Mouse (Mus musculus) left cerebral cortex, adult 2 months (tissue): Measurements from ENCODE around the gene Dapk2. TPM values are rescaled to one million over a fixed set of nuclear protein-coding genes. Genes with fewer than 3 reads are reported as not detected.

Experiments
- DNase-seq, 2 experiments: peaks; one replicate each; pipeline ENCODE4 v3.0.0; 2021 to 2022; ENCODE audit warnings: low spot score in 2 of 2, mixed read lengths in 1 of 2; ENCODE audit errors: extremely low spot score in 1 of 2
- H3K27ac ChIP-seq: fragments of 200-600 bp; 2 replicates; pipeline ENCODE4 v1.8.1; 2022
- H3K4me3 ChIP-seq: fragments of 200-600 bp; 2 replicates; pipeline ENCODE4 v1.8.1; 2022
- CTCF ChIP-seq: fragments of 200-600 bp; IDR thresholded peaks from 2 replicates; pipeline ENCODE4 v1.8.1; 2022; ENCODE audit warnings: antibody characterized with exemption, mild to moderate bottlenecking, moderate library complexity
- intact Hi-C: fragments of 180-260 bp; cut with DNase I; formaldehyde crosslinking; loops from one replicate; pipeline ENCODE4 v1.15.1; 2025
- total RNA-seq, 2 experiments: library from RNA; stranded (reverse); gene quantifications; 2 replicates each; pipeline ENCODE4 v1.2.3; 2021

The Dapk2 gene
- total RNA-seq, 2 experiments from 2014 or later: 2.6 to 2.8 TPM

DNA sequence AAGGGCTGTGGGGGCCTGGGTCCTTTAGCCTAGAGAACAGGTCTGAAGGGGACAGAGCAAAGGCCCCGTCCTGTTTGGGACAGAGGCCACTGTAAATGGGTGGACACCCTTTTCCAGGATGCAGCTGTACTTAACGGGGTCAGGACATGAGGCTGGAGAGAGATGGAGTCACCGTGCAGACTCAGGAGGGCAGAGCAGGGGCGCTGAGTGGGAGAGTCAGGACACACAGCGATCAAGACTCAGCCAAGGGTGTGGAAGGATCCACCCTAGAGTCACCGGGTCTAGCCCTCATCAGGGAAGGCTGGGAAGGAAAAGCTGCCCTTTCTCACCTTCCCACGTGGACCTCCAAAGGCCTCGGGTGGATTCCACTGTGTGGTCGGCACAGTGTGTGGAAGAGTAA lies 6.0 kb upstream of the Dapk2 start:
- TF ChIP-seq CTCF: no peak
- no peak for DNase-seq
- Histone ChIP-seq H3K27ac (no peak overlapping the region), H3K4me3 (no peak overlapping the region)
- intact Hi-C loops: no loop called here

DNA sequence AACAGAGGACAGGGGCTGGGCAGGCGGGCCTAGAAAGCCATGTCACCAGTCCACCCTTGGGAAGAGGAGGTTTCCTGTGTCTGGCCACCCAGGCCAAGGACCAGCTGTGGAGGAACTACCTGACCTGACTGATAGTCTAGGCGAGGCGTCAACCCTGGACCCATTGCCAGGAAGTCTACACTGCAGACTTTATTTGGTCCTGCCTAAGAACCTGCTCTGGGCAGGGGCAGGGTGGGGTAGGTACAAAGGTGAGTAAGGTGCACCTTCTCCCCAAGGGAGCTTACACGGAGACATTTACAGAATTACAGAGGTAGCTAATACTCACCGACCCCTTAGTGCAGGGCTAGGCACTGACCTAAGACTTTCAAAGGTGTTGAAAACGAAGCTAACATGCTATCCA lies 4.4 kb upstream of the Dapk2 start:
- no peak for TF ChIP-seq CTCF
- no peak overlapping the region for H3K27ac ChIP-seq
- no peak for DNase-seq
- H3K4me3 ChIP-seq: no peak overlapping the region
- intact Hi-C loops: no loop called here

- Histone ChIP-seq H3K27ac (no peak overlapping the region), H3K4me3 (no peak overlapping the region)
- DNase-seq: no peak
- no peak for TF ChIP-seq CTCF
- intact Hi-C loops: no loop called here
Observed at GRCm38 (mm10) chr9:66154013-66154412, 4.0 kb upstream of the Dapk2 start.

DNA sequence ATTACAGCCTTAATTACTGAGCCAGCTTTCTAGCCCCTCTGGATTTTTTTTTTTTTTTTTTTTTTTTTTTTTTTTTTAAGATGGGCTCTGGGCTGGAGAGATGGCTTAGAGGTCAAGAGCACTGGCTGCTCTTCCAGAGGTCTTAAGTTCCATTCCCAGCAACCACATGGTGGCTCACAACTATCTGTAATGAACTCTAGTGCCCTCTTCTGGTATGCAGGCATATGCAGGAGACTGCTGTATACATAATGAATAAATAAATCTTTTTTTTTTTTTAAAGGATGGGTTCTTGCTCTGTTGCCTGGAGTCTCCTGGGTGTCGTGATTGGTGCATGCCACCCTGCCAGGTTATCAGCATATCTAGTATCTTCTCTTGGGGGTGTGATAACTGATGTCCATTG lies 2.5 kb upstream of the Dapk2 start:
- intact Hi-C loops: loop anchor here (5.0 kb wide), 2 partner anchors 87 to 182 kb away; no protein-coding TSS in a partner anchor
- no peak for DNase-seq
- Histone ChIP-seq H3K4me3 (no peak overlapping the region), H3K27ac (no peak overlapping the region)
- peak; percentile 34 for TF ChIP-seq CTCF

DNA sequence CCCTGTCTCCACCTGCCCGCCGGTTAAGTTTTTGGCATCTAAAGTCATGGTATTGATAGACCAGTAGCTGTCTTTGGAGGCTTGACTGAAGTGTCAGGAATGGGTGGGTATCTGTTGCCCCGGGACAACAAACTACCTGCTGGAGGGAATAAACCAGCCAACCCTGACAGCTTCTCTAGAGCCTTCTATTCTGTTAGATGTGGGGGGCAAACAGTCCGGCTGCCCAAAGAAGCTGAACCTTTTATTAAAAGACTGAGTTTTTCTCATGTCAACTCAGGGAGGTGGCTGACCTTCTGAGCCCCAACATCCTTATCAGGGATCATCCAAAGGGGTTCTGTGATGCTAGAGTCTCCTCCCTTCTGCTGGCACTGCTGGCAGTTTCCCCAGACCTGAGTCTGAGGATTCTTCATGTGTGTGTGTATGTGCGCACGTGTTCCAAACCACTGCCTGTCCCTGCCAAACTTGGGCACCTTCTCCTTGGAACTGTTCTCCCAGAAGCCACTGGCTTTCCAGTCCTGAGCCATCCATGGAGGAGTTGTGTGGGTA lies 935 bp downstream of the Dapk2 start:
- H3K4me3 ChIP-seq: no peak overlapping the region
- intact Hi-C loops: loop anchor here (5.0 kb wide), 2 partner anchors 83 to 178 kb away; no protein-coding TSS in a partner anchor
- no peak overlapping the region for H3K27ac ChIP-seq
- TF ChIP-seq CTCF: no peak
- DNase-seq: no peak

- TF ChIP-seq CTCF: no peak
- no peak overlapping the region for H3K27ac ChIP-seq
- intact Hi-C loops: no loop called here
- no peak overlapping the region for H3K4me3 ChIP-seq
- no peak for DNase-seq
Observed at GRCm38 (mm10) chr9:66160155-66160554, 2.1 kb downstream of the Dapk2 start.

GRCm38 (mm10) chr9:66162995-66163394 lies 5.0 kb downstream of the Dapk2 start:
- H3K4me3 ChIP-seq: no peak overlapping the region
- no peak for DNase-seq
- TF ChIP-seq CTCF: no peak
- no peak overlapping the region for H3K27ac ChIP-seq
- intact Hi-C loops: no loop called here

DNA sequence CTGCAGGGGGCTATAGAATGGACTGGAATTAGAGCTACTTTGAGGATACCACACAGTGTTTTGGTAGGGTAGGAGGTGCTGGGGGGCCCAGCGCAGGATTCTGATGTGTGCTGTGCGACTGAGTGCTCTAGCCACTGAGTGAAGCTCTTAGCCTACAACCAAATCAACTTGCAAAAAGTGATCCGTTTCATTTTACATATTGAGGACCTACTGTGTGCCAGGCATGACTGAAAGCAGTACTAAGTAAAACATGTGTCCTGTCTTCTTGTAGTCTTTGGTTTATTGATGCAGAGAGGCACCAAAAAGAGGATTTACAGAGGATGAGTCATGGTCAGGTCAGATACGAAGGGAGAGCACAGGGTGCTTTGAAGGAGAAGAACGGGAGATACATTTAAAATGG lies 9.2 kb downstream of the Dapk2 start:
- DNase-seq: no peak
- Histone ChIP-seq H3K4me3 (no peak overlapping the region), H3K27ac (no peak overlapping the region)
- no peak for TF ChIP-seq CTCF
- intact Hi-C loops: no loop called here

GRCm38 (mm10) chr9:66168233-66168632 lies 10.2 kb downstream of the Dapk2 start:
- no peak for TF ChIP-seq CTCF
- no peak for DNase-seq
- Histone ChIP-seq H3K4me3 (no peak overlapping the region), H3K27ac (no peak overlapping the region)
- intact Hi-C loops: no loop called here

- intact Hi-C loops: no loop called here
- H3K27ac ChIP-seq: no peak overlapping the region
- no peak overlapping the region for H3K4me3 ChIP-seq
- DNase-seq: no peak
- no peak for TF ChIP-seq CTCF
Observed at GRCm38 (mm10) chr9:66170506-66170905, 12.5 kb downstream of the Dapk2 start.

- TF ChIP-seq CTCF: no peak
- no peak for DNase-seq
- Histone ChIP-seq H3K4me3 (no peak overlapping the region), H3K27ac (no peak overlapping the region)
- intact Hi-C loops: no loop called here
Observed at GRCm38 (mm10) chr9:66171275-66171921, 13.4 kb downstream of the Dapk2 start.

DNA sequence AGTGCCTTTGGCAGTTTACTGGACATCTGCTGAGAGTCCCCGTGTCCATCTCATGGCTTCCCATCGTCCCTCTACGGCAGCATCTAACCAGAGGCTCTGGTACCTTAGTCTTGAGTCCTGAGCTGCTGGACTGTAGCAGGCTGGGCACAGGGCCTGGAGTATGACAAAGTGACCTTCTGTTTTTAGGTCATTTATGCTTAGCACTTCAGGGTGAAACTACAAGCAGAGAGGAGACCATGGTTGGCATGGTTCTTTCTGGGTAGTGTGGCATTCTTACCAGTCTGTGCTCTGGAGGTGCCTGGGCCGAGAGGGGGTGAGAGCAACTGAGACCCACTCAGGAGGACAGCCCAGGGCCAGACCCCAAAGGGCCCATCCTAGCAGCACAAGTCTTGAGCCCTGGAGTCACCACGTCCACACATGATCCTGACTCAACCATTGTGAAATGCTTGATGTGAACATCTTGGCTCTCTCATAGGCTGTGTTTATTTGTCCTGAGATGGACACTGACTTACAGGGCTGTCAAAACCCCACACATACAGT lies 15.4 kb downstream of the Dapk2 start:
- no peak for TF ChIP-seq CTCF
- DNase-seq: no peak
- H3K4me3 ChIP-seq: no peak overlapping the region
- no peak overlapping the region for H3K27ac ChIP-seq
- intact Hi-C loops: no loop called here

DNA sequence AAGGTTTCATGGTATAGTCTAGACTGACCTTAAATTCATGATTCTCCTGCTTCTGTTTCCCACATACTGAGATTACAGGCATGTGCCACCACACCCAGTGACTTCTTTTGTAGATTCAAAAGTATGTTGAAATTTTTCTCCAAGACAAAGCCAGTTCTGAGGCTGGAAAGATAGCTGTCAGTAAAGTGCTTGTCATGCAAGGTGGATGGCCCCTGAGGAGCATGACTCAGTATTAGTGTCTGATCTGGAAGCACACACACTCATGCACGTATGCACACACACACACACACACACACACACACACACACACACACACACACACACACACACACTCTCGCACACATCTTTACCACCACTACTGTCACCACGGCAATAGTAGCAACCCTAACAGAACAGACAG lies 17.0 kb downstream of the Dapk2 start:
- intact Hi-C loops: no loop called here
- no peak for TF ChIP-seq CTCF
- H3K4me3 ChIP-seq: no peak overlapping the region
- no peak overlapping the region for H3K27ac ChIP-seq
- no peak for DNase-seq
